ENCODE assay signal across 14 mouse cellular contexts in genomic region chr4:59710736-59711389, GRCm38 (mm10).
DNase-seq lines count a peak whose midpoint lies in the region; ATAC-seq and TF ChIP-seq lines count a peak whose summit lies in the region.
"Had no signal": no experiment of that assay in that cellular context is flagged by ENCODE, and none has a peak within 500 bp of the region (broad histone marks: within the 10 kb centered on the region; RNA-seq: fewer than 3 reads in every experiment).

No protein-coding gene starts in this region.

- 64% methylated on average over 8 of the region's 8 CpGs for WGBS in intestine, embryonic 15.5 days
- 58% methylated on average over 8 of the region's 8 CpGs for WGBS in intestine, embryonic 16.5 days
- WGBS in forebrain, postnatal 0 days: 33% methylated on average over 8 of the region's 8 CpGs
- 34% methylated on average over 8 of the region's 8 CpGs for WGBS in midbrain, postnatal 0 days

- H3K36me3 ChIP-seq in intestine, embryonic 15.5 days: no peaks in the 10 kb centered on the region
- no peaks in the 10 kb centered on the region for H3K36me3 ChIP-seq in intestine, embryonic 16.5 days (ENCODE audit: control insufficient read depth, insufficient read depth, low read length)
- no peaks in the 10 kb centered on the region for H3K36me3 ChIP-seq in forebrain, postnatal 0 days (ENCODE audit: insufficient read depth)
- no peaks in the 10 kb centered on the region for H3K36me3 ChIP-seq in midbrain, postnatal 0 days (ENCODE audit: insufficient read depth, low read length)
- H3K36me3 ChIP-seq: embryonic facial prominence, embryonic 13.5 days; heart, embryonic 13.5 days had no signal

- peak; percentile 47; the same call in 1 of the 2 replicates for ATAC-seq in intestine, embryonic 15.5 days
- no peak for ATAC-seq in intestine, embryonic 16.5 days
- ATAC-seq in forebrain, postnatal 0 days: peak; percentile 40; the same call in 1 of the 2 replicates
- no peak for ATAC-seq in midbrain, postnatal 0 days (ENCODE audit: low FRiP score)

- H3K27ac ChIP-seq in intestine, embryonic 15.5 days: no peak overlapping the region
- no peak overlapping the region for H3K27ac ChIP-seq in intestine, embryonic 16.5 days (ENCODE audit: low read length)
- H3K27ac ChIP-seq in forebrain, postnatal 0 days (ENCODE audit: low read depth, low read length): no peak overlapping the region
- no peak overlapping the region for H3K27ac ChIP-seq in midbrain, postnatal 0 days (ENCODE audit: low read depth, low read length)
- H3K27ac ChIP-seq: embryonic facial prominence, embryonic 13.5 days; heart, embryonic 13.5 days had no signal

- H3K4me1 ChIP-seq in intestine, embryonic 15.5 days (replicated peaks): no peaks in the 10 kb centered on the region
- 0 out of 2 replicates have a peak, but pooled peaks cover 2% of the 10 kb centered on the region for H3K4me1 ChIP-seq in intestine, embryonic 16.5 days (ENCODE audit: control insufficient read depth, insufficient read depth, low read length)
- no peaks in the 10 kb centered on the region for H3K4me1 ChIP-seq in forebrain, postnatal 0 days (ENCODE audit: insufficient read depth)
- H3K4me1 ChIP-seq in midbrain, postnatal 0 days (ENCODE audit: insufficient read depth, low read length): no peaks in the 10 kb centered on the region

- H3K27me3 ChIP-seq in intestine, embryonic 15.5 days (replicated peaks): no peaks in the 10 kb centered on the region
- H3K27me3 ChIP-seq in intestine, embryonic 16.5 days (replicated peaks; ENCODE audit: control insufficient read depth, insufficient read depth, low read length): no peaks in the 10 kb centered on the region
- H3K27me3 ChIP-seq in forebrain, postnatal 0 days (ENCODE audit: insufficient read depth, low read length): no peaks in the 10 kb centered on the region
- no peaks in the 10 kb centered on the region for H3K27me3 ChIP-seq in midbrain, postnatal 0 days (ENCODE audit: insufficient read depth, low read length)
- H3K27me3 ChIP-seq: embryonic facial prominence, embryonic 13.5 days; heart, embryonic 13.5 days had no signal

- no peak overlapping the region for H3K9ac ChIP-seq in intestine, embryonic 15.5 days
- no peak overlapping the region for H3K9ac ChIP-seq in intestine, embryonic 16.5 days (ENCODE audit: low read depth, low read length)
- H3K9ac ChIP-seq in forebrain, postnatal 0 days: no peak overlapping the region
- no peak overlapping the region for H3K9ac ChIP-seq in midbrain, postnatal 0 days (replicated peaks; ENCODE audit: low read length, poor library complexity, severe bottlenecking)
- H3K9ac ChIP-seq: embryonic facial prominence, embryonic 13.5 days; heart, embryonic 13.5 days had no signal

- no peaks in the 10 kb centered on the region for H3K9me3 ChIP-seq in intestine, embryonic 15.5 days
- no peaks in the 10 kb centered on the region for H3K9me3 ChIP-seq in intestine, embryonic 16.5 days (ENCODE audit: control insufficient read depth, low read length)
- no peaks in the 10 kb centered on the region for H3K9me3 ChIP-seq in forebrain, postnatal 0 days (ENCODE audit: low read length)
- no peaks in the 10 kb centered on the region for H3K9me3 ChIP-seq in midbrain, postnatal 0 days (ENCODE audit: low read length)
- H3K9me3 ChIP-seq: embryonic facial prominence, embryonic 13.5 days; heart, embryonic 13.5 days had no signal

- TF ChIP-seq CTCF in brain, embryonic 14.5 days (IDR thresholded peaks at IDR 0.05; ENCODE audit: borderline replicate concordance, extremely low read depth, insufficient read depth, insufficient read length): no peak
- no peak for TF ChIP-seq CTCF in forebrain, postnatal 0 days (IDR thresholded peaks at IDR 0.05; ENCODE audit: low read depth)
- TF ChIP-seq CTCF in midbrain, postnatal 0 days (IDR thresholded peaks at IDR 0.05): no peak

- H3K4me2 ChIP-seq in intestine, embryonic 15.5 days (replicated peaks): no peak overlapping the region
- no peak overlapping the region for H3K4me2 ChIP-seq in intestine, embryonic 16.5 days (ENCODE audit: low read depth, low read length)
- no peak overlapping the region for H3K4me2 ChIP-seq in forebrain, postnatal 0 days (ENCODE audit: low read depth)
- H3K4me2 ChIP-seq in midbrain, postnatal 0 days (ENCODE audit: low read depth, low read length, poor library complexity, severe bottlenecking): no peak overlapping the region
- H3K4me2 ChIP-seq: embryonic facial prominence, embryonic 13.5 days; heart, embryonic 13.5 days had no signal

- no peak for TF ChIP-seq POLR2A in brain, embryonic 14.5 days (IDR thresholded peaks at IDR 0.05; ENCODE audit: borderline replicate concordance, extremely low read depth, insufficient read depth, insufficient read length, poor library complexity, severe bottlenecking)

- DNase-seq in brain, embryonic 14.5 days (ENCODE audit: low read depth): peak; percentile 71
- DNase-seq in forebrain, postnatal 0 days: peak; percentile 5
- peak; percentile 57 for DNase-seq in midbrain, postnatal 0 days (ENCODE audit: low spot score)
- no peak for DNase-seq in adrenal gland, postnatal 36 days
- DNase-seq in lung, postnatal 25 days (ENCODE audit: low spot score): no peak
- DNase-seq in adipocyte (ENCODE audit: low spot score): no peak
- DNase-seq: cerebellum, adult 9-11 months; lung, postnatal 10 days; right cerebral cortex, adult 18-20 months had no signal

- no peak overlapping the region for H3K4me3 ChIP-seq in intestine, embryonic 15.5 days (replicated peaks)
- no peak overlapping the region for H3K4me3 ChIP-seq in intestine, embryonic 16.5 days (ENCODE audit: low read length)
- H3K4me3 ChIP-seq in forebrain, postnatal 0 days (ENCODE audit: low read depth, low read length): no peak overlapping the region
- no peak overlapping the region for H3K4me3 ChIP-seq in midbrain, postnatal 0 days (ENCODE audit: low read depth, low read length)
- H3K4me3 ChIP-seq: embryonic facial prominence, embryonic 13.5 days; heart, embryonic 13.5 days; myocyte had no signal

Comparison
In these comparisons a context has a peak if more than half of its experiments do, and no peak if none do; other contexts are left out.
1. ATAC-seq: peak in intestine, embryonic 15.5 days (single experiment) and forebrain, postnatal 0 days (single experiment); none in intestine, embryonic 16.5 days (single experiment) and midbrain, postnatal 0 days (single experiment).
2. DNase-seq: peak in brain, embryonic 14.5 days (single experiment), forebrain, postnatal 0 days (single experiment) and midbrain, postnatal 0 days (single experiment); none in adrenal gland, postnatal 36 days (0 of 2), lung, postnatal 25 days (single experiment) and adipocyte (single experiment).